Mouse (Mus musculus) liver, embryonic 15.5 days (tissue): ENCODE results near the gene Gm45808. TPM values are rescaled to one million over a fixed set of nuclear protein-coding genes. Genes with fewer than 3 reads are reported as not detected.

Source experiments
- ATAC-seq: fragments of 200-750 bp; cut with Nextera tagmentation; 2 replicates; pipeline ENCODE4 v1.8.0; 2017; ENCODE audit warnings: moderate number of reproducible peaks, mild to moderate bottlenecking, moderate library complexity; ENCODE audit not compliant: insufficient read depth
- H3K27ac ChIP-seq: fragments of 300-500 bp; sonication (generic); replicated peaks from 2 replicates; pipeline ENCODE4 v1.5.1; 2015; ENCODE audit warnings: mild to moderate bottlenecking, inconsistent platforms
- H3K27me3 ChIP-seq: fragments of 300-500 bp; sonication (generic); 2 replicates; pipeline ENCODE4 v1.6.1; 2015; ENCODE audit warnings: mild to moderate bottlenecking, inconsistent platforms
- H3K36me3 ChIP-seq: fragments of 300-500 bp; sonication (generic); replicated peaks from 2 replicates; pipeline ENCODE4 v1.6.1; 2015; ENCODE audit warnings: moderate library complexity, mild to moderate bottlenecking, inconsistent platforms
- H3K4me1 ChIP-seq: fragments of 300-500 bp; sonication (generic); replicated peaks from 2 replicates; pipeline ENCODE4 v1.6.1; 2015; ENCODE audit warnings: inconsistent platforms
- H3K4me2 ChIP-seq: fragments of 300-500 bp; sonication (generic); 2 replicates; pipeline ENCODE4 v1.6.1; 2015; ENCODE audit warnings: moderate library complexity, mild to moderate bottlenecking, inconsistent platforms
- H3K4me3 ChIP-seq: fragments of 300-500 bp; sonication (generic); replicated peaks from 2 replicates; pipeline ENCODE4 v1.5.1; 2015; ENCODE audit warnings: mild to moderate bottlenecking, inconsistent platforms
- H3K9ac ChIP-seq: fragments of 300-500 bp; sonication (generic); 2 replicates; pipeline ENCODE4 v1.6.1; 2015; ENCODE audit warnings: moderate library complexity, mild to moderate bottlenecking, inconsistent platforms
- H3K9me3 ChIP-seq: fragments of 300-500 bp; sonication (generic); replicated peaks from 2 replicates; pipeline ENCODE4 v1.6.1; 2016; ENCODE audit warnings: inconsistent platforms
- WGBS: fragments of 180-500 bp; shearing (Covaris S2); methylation state at CpG from one replicate; pipeline ENCODE4 v1.1.7; 2015; ENCODE audit warnings: mixed read lengths; ENCODE audit not compliant: insufficient replicate concordance; 5-methylcytosine and 5-hydroxymethylcytosine counted together
- microRNA-seq: library from miRNA; unstranded; fragments of <30 nt; microRNA quantifications from one replicate; pipeline ENCODE4, GENCODE M21; 2016
- polyA plus RNA-seq: library from polyadenylated mRNA; unstranded; fragments of >200 nt; fragmentation: Nextera tagmentation; extraction: Ambion mirVana; gene quantifications from 2 replicates; pipeline ENCODE4 v1.2.1, GENCODE M21; 2015

Gm45808 gene
- polyA plus RNA-seq, 1 experiment from 2014 or later: not detected

- 57% methylated on average over 6 of the region's 6 CpGs for WGBS
- no peak within 1 kb of the TSS for H3K9ac ChIP-seq
- no peak for ATAC-seq
- peaks cover 3% of the 10 kb centered on the region; the same call in 1 of the 2 replicates for H3K4me1 ChIP-seq
- H3K36me3 ChIP-seq: peaks cover 47% of the 10 kb centered on the region
- no peak within 1 kb of the TSS for H3K4me3 ChIP-seq
- no peak within 1 kb of the TSS for H3K27ac ChIP-seq
- peaks cover 56% of the 10 kb centered on the region for H3K27me3 ChIP-seq
- H3K9me3 ChIP-seq: no peaks in the 10 kb centered on the region
- H3K4me2 ChIP-seq: no peak within 1 kb of the TSS
Measured at GRCm38 (mm10) chr7:45420615-45420919, 66.0 kb downstream of the Gm45808 start, which contains the start of gene Lhb. Gene Lhb, plus strand, starts transcription at chr7:45420820.

GRCm38 (mm10) chr7:45419859-45420614, 66.6 kb downstream of the Gm45808 start:
- Histone ChIP-seq H3K36me3 (peaks cover 42% of the 10 kb centered on the region), H3K9ac (no peak overlapping the region), H3K4me3 (no peak overlapping the region), H3K4me1 (peaks cover 6% of the 10 kb centered on the region; the same call in 1 of the 2 replicates), H3K27ac (no peak overlapping the region), H3K9me3 (no peaks in the 10 kb centered on the region), H3K27me3 (peaks cover 62% of the 10 kb centered on the region), H3K4me2 (no peak overlapping the region)
- no peak for ATAC-seq
- 32% methylated on average over 27 of the region's 27 CpGs for WGBS

- WGBS: 9% methylated on average over 13 of the region's 13 CpGs
Measured at GRCm38 (mm10) chr7:45417962-45418492, 68.6 kb downstream of the Gm45808 start.

More at GRCm38 (mm10) chr7:45417962-45418492, 68.6 kb downstream of the Gm45808 start:
- no peak overlapping the region for H3K4me2 ChIP-seq
- H3K4me1 ChIP-seq: peaks cover 22% of the 10 kb centered on the region
- H3K9me3 ChIP-seq: no peaks in the 10 kb centered on the region
- H3K4me3 ChIP-seq: no peak overlapping the region
- no peak overlapping the region for H3K27ac ChIP-seq
- peaks cover 22% of the 10 kb centered on the region for H3K36me3 ChIP-seq
- H3K27me3 ChIP-seq: peaks cover 82% of the 10 kb centered on the region
- H3K9ac ChIP-seq: no peak overlapping the region
- ATAC-seq: no peak

Small RNAs within 50 kb of the gene (microRNA-seq; reads per million reads assigned to microRNA genes)
- gene Gm22133: 0.76 reads per million

Other genes starting within 250 kb of the Gm45808 start
- gene Cd37, start 247.7 kb downstream of the Gm45808 start, polyA plus RNA-seq: 15.1 and 16.7 TPM in 2 replicates
- not detected in 2 replicates for gene Slc6a16, start 245.7 kb downstream of the Gm45808 start, polyA plus RNA-seq
- not detected in 2 replicates for gene Slc6a21, start 209.3 kb downstream of the Gm45808 start, polyA plus RNA-seq
- gene Trpm4, start 153.0 kb downstream of the Gm45808 start, polyA plus RNA-seq: 1.3 and 1.5 TPM in 2 replicates
- gene Hrc, start 151.5 kb downstream of the Gm45808 start, polyA plus RNA-seq: 0.31 and 0.54 TPM in 2 replicates
- 0.09 and 0.14 TPM in 2 replicates for gene Ppfia3, start 119.8 kb downstream of the Gm45808 start, polyA plus RNA-seq
- gene Lin7b, start 116.2 kb downstream of the Gm45808 start, polyA plus RNA-seq: not detected in 2 replicates
- gene Snrnp70, start 91.1 kb downstream of the Gm45808 start, polyA plus RNA-seq: 77.8 and 86.3 TPM in 2 replicates
- gene Kcna7, start 81.2 kb downstream of the Gm45808 start, polyA plus RNA-seq: not detected in 2 replicates
- gene Ntf5, start 73.1 kb downstream of the Gm45808 start, polyA plus RNA-seq: 0.22 and 0.24 TPM in 2 replicates
- not detected in 2 replicates for gene Lhb, start 66.0 kb downstream of the Gm45808 start, polyA plus RNA-seq
- 6.8 and 7.7 TPM in 2 replicates for gene Gys1, start 52.0 kb downstream of the Gm45808 start, polyA plus RNA-seq
- 67.1 and 74.2 TPM in 2 replicates for gene Ruvbl2, start 48.7 kb downstream of the Gm45808 start, polyA plus RNA-seq
- 6,104 and 6,562 TPM in 2 replicates for gene Ftl1, start 26.9 kb downstream of the Gm45808 start, polyA plus RNA-seq
- gene Bax, start 19.9 kb downstream of the Gm45808 start, polyA plus RNA-seq: 70.3 and 71.4 TPM in 2 replicates
- gene Tulp2, start 4.9 kb downstream of the Gm45808 start, polyA plus RNA-seq: 0.58 and 0.62 TPM in 2 replicates
- gene Dhdh, start 2.0 kb upstream of the Gm45808 start, polyA plus RNA-seq: 2.4 and 2.5 TPM in 2 replicates
- 118 and 131 TPM in 2 replicates for gene Nucb1, start 23.6 kb upstream of the Gm45808 start, polyA plus RNA-seq
- 280 and 325 TPM in 2 replicates for gene Ppp1r15a, start 39.5 kb upstream of the Gm45808 start, polyA plus RNA-seq
- 0.66 and 0.75 TPM in 2 replicates for gene Plekha4, start 39.5 kb upstream of the Gm45808 start, polyA plus RNA-seq
- 1.9 and 2.2 TPM in 2 replicates for gene Hsd17b14, start 68.1 kb upstream of the Gm45808 start, polyA plus RNA-seq
- gene Bcat2, start 83.3 kb upstream of the Gm45808 start, polyA plus RNA-seq: 46.3 and 48.5 TPM in 2 replicates
- not detected in 2 replicates for gene Fgf21, start 128.7 kb upstream of the Gm45808 start, polyA plus RNA-seq
- not detected in 2 replicates for gene Fut1, start 130.5 kb upstream of the Gm45808 start, polyA plus RNA-seq
- 0.06 and 0.10 TPM in 2 replicates for gene Izumo1, start 135.0 kb upstream of the Gm45808 start, polyA plus RNA-seq
- 2.8 and 3.8 TPM in 2 replicates for gene Rasip1, start 140.7 kb upstream of the Gm45808 start, polyA plus RNA-seq
- gene Mamstr, start 153.2 kb upstream of the Gm45808 start, polyA plus RNA-seq: 0.91 and 1.2 TPM in 2 replicates
- gene Fut2, start 179.6 kb upstream of the Gm45808 start, polyA plus RNA-seq: 0.06 TPM in 1 of 2 replicates, not detected in the other
- not detected in 2 replicates for gene Ntn5, start 197.2 kb upstream of the Gm45808 start, polyA plus RNA-seq
- gene Sec1, start 207.6 kb upstream of the Gm45808 start, polyA plus RNA-seq: 0.05 and 0.06 TPM in 2 replicates
- gene Car11, start 213.0 kb upstream of the Gm45808 start, polyA plus RNA-seq: 0.26 and 0.44 TPM in 2 replicates
- gene Dbp, start 218.3 kb upstream of the Gm45808 start, polyA plus RNA-seq: 0.46 and 0.85 TPM in 2 replicates
- 533 and 542 TPM in 2 replicates for gene Rpl18, start 228.6 kb upstream of the Gm45808 start, polyA plus RNA-seq
- gene Sphk2, start 231.2 kb upstream of the Gm45808 start, polyA plus RNA-seq: 10.4 and 13.3 TPM in 2 replicates
- gene Fam83e, start 234.4 kb upstream of the Gm45808 start, polyA plus RNA-seq: 0.30 and 0.33 TPM in 2 replicates
- not detected in 2 replicates for gene Spaca4, start 239.0 kb upstream of the Gm45808 start, polyA plus RNA-seq